Mouse (Mus musculus) neutrophil, adult 65 days (primary cell): ENCODE results near the gene Chil1. TPM values are rescaled to one million over a fixed set of nuclear protein-coding genes. Genes with fewer than 3 reads are reported as not detected.

Experiments used
- total RNA-seq: library from RNA; stranded (reverse); gene quantifications from 2 replicates; pipeline ENCODE4 v1.2.4, GENCODE M21; 2023

Chil1 gene
- total RNA-seq, result 576 and 719 TPM in 2 replicates

DNA sequence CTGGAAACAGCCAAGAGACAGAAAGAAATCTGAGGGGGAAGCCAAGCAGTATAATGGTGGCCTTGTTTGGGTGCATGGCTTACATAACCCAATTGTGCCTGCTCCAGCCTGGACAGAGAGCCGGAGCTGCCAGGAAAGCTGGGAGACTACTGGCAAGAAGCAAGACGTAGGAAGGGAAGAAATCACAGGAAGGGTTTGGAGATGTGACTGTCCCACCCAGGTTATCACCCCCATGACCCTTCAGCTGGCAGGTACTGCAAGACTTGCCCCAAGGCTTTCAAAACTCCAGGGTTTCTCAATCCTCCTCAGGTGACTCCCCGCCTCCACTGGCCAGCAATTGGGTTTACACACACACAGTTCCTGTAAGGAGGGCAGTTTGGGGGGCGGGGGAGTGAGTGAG, at the start of gene Chil1:
Gene Chil1, plus strand, starts transcription at position 152 of the 400 bp plus-strand sequence.

DNA sequence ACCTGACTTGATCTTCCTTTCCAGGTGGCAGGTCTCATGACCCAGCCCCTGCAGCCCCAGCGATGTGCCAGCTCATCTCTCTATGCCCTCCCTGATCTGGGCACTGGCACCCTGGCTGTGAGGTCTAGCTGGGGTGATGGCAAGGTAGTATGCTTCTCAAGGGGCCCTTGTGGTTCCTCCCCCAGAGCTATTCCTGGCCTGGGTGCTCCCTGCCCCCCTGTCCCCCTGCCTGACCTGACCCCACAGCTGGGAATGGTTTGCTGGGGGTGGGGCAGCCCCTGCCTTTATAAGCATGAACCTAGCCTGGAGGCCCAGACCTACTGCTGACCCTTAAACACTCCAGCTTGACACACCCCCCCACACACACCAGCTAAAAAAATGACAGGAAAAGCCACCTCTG, 11.2 kb downstream of the Chil1 start, which contains the start of gene Mybph:
Gene Mybph, plus strand, starts transcription at position 323 of the 400 bp plus-strand sequence.

DNA sequence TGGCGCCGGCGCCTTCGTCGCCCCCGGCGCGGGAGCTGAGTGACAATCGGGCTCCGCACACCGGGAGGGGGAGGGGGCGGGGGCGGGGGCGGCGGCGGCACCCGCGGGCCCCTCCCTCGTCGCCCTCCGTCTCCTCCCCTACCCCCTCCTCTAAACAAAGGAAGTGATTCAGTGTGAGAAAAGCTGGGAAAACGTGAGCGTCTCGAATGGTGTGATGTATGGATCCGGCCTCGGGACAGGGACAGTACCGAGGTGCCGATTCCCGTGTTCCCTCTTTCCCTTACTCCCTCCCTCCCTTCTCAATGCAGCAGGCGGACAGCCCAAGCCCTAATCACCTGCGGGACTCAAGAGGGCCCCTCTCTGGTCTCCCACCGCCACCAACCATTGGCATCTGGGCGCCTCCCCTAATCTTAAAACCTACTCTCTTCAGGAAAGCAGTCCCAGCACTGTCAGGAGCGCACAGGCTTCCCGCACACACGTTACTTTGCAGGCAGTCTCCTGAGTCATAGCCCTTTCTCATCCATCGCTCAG, 53.5 kb downstream of the Chil1 start, which contains the start of gene Adora1:
Gene Adora1, minus strand, starts transcription at position 41 of the 531 bp plus-strand sequence.

Other genes with a start within 250 kb of the Chil1 start
- gene Fmod, start 144.9 kb upstream of the Chil1 start, total RNA-seq, result not detected in 2 replicates
- 587 and 593 TPM in 2 replicates for gene Btg2, start 103.1 kb upstream of the Chil1 start, total RNA-seq
- 25.4 and 28.8 TPM in 2 replicates for gene Chit1, start 70.9 kb upstream of the Chil1 start, total RNA-seq
- 0.19 and 0.84 TPM in 2 replicates for gene Mybph, start 11.3 kb downstream of the Chil1 start, total RNA-seq
- not detected in 2 replicates for gene Adora1, start 53.3 kb downstream of the Chil1 start, total RNA-seq
- gene Myog, start 107.8 kb downstream of the Chil1 start, total RNA-seq, result not detected in 2 replicates
- gene Ppfia4, start 150.8 kb downstream of the Chil1 start, total RNA-seq, result 6.5 and 8.7 TPM in 2 replicates
- gene Tmem183a, start 179.8 kb downstream of the Chil1 start, total RNA-seq, result 50.6 and 88.1 TPM in 2 replicates
- gene 4933406M09Rik, start 203.8 kb downstream of the Chil1 start, total RNA-seq, result not detected in 2 replicates
- gene Cyb5r1, start 223.4 kb downstream of the Chil1 start, total RNA-seq, result 65.4 and 71.9 TPM in 2 replicates
- gene Adipor1, start 233.2 kb downstream of the Chil1 start, total RNA-seq, result 495 and 609 TPM in 2 replicates